Mouse (Mus musculus): Measurements from ENCODE around the gene Egfr.

Egfr gene

GRCm38 (mm10) chr11:16877676-16878378, 125.8 kb downstream of the Egfr start:
- no peaks in the 10 kb centered on the region for H3K36me3 ChIP-seq (ENCODE audit: control insufficient read depth, insufficient read depth, low read length, poor library complexity, severe bottlenecking)
- no peak for DNase-seq (ENCODE audit: low read depth, low spot score)
- no peaks in the 10 kb centered on the region for H3K27me3 ChIP-seq (ENCODE audit: control insufficient read depth, insufficient read depth, low read length, poor library complexity, severe bottlenecking)

GRCm38 (mm10) chr11:16881932-16882331, 129.9 kb downstream of the Egfr start:
- DNase-seq (ENCODE audit: low read depth, low spot score) = no peak
- Histone ChIP-seq H3K36me3 (ENCODE audit: control insufficient read depth, insufficient read depth, low read length, poor library complexity, severe bottlenecking) (no peaks in the 10 kb centered on the region), H3K27me3 (ENCODE audit: control insufficient read depth, insufficient read depth, low read length, poor library complexity, severe bottlenecking) (no peaks in the 10 kb centered on the region)

- no peak for DNase-seq (ENCODE audit: low read depth, low spot score)
- H3K36me3 ChIP-seq (ENCODE audit: control insufficient read depth, insufficient read depth, low read length, poor library complexity, severe bottlenecking) = no peaks in the 10 kb centered on the region
- H3K27me3 ChIP-seq (ENCODE audit: control insufficient read depth, insufficient read depth, low read length, poor library complexity, severe bottlenecking) = no peaks in the 10 kb centered on the region
Measured at GRCm38 (mm10) chr11:16886152-16886551, 134.1 kb downstream of the Egfr start.

- DNase-seq (ENCODE audit: low read depth, low spot score) = no peak
- H3K36me3 ChIP-seq (ENCODE audit: control insufficient read depth, insufficient read depth, low read length, poor library complexity, severe bottlenecking) = no peaks in the 10 kb centered on the region
- H3K27me3 ChIP-seq (ENCODE audit: control insufficient read depth, insufficient read depth, low read length, poor library complexity, severe bottlenecking) = no peaks in the 10 kb centered on the region
Measured at GRCm38 (mm10) chr11:16888086-16888485, 136.1 kb downstream of the Egfr start.

GRCm38 (mm10) chr11:16895441-16896356, 143.7 kb downstream of the Egfr start:
- no peak for DNase-seq (ENCODE audit: low read depth, low spot score)
- H3K27me3 ChIP-seq (ENCODE audit: control insufficient read depth, insufficient read depth, low read length, poor library complexity, severe bottlenecking) = no peaks in the 10 kb centered on the region
- no peaks in the 10 kb centered on the region for H3K36me3 ChIP-seq (ENCODE audit: control insufficient read depth, insufficient read depth, low read length, poor library complexity, severe bottlenecking)

- Histone ChIP-seq H3K36me3 (ENCODE audit: control insufficient read depth, insufficient read depth, low read length, poor library complexity, severe bottlenecking) (no peaks in the 10 kb centered on the region), H3K27me3 (ENCODE audit: control insufficient read depth, insufficient read depth, low read length, poor library complexity, severe bottlenecking) (no peaks in the 10 kb centered on the region)
- no peak for DNase-seq (ENCODE audit: low read depth, low spot score)
Measured at GRCm38 (mm10) chr11:16897681-16898080, 145.7 kb downstream of the Egfr start.

- no peaks in the 10 kb centered on the region for H3K36me3 ChIP-seq (ENCODE audit: control insufficient read depth, insufficient read depth, low read length, poor library complexity, severe bottlenecking)
- no peaks in the 10 kb centered on the region; the same call in 1 of the 2 replicates for H3K27me3 ChIP-seq (ENCODE audit: control insufficient read depth, insufficient read depth, low read length, poor library complexity, severe bottlenecking)
- no peak for DNase-seq (ENCODE audit: low read depth, low spot score)
Measured at GRCm38 (mm10) chr11:16900182-16900581, 148.2 kb downstream of the Egfr start.

- Histone ChIP-seq H3K36me3 (ENCODE audit: control insufficient read depth, insufficient read depth, low read length, poor library complexity, severe bottlenecking) (no peaks in the 10 kb centered on the region), H3K27me3 (ENCODE audit: control insufficient read depth, insufficient read depth, low read length, poor library complexity, severe bottlenecking) (no peaks in the 10 kb centered on the region; the same call in 1 of the 2 replicates)
- no peak for DNase-seq (ENCODE audit: low read depth, low spot score)
Measured at GRCm38 (mm10) chr11:16900653-16901416, 148.8 kb downstream of the Egfr start.

- no peaks in the 10 kb centered on the region; the same call in 1 of the 2 replicates for H3K27me3 ChIP-seq (ENCODE audit: control insufficient read depth, insufficient read depth, low read length, poor library complexity, severe bottlenecking)
- H3K36me3 ChIP-seq (ENCODE audit: control insufficient read depth, insufficient read depth, low read length, poor library complexity, severe bottlenecking) = no peaks in the 10 kb centered on the region
- no peak for DNase-seq (ENCODE audit: low read depth, low spot score)
Measured at GRCm38 (mm10) chr11:16904302-16905011, 152.5 kb downstream of the Egfr start.

- Histone ChIP-seq H3K36me3 (ENCODE audit: control insufficient read depth, insufficient read depth, low read length, poor library complexity, severe bottlenecking) (no peaks in the 10 kb centered on the region), H3K27me3 (ENCODE audit: control insufficient read depth, insufficient read depth, low read length, poor library complexity, severe bottlenecking) (no peaks in the 10 kb centered on the region; the same call in 1 of the 2 replicates)
- DNase-seq (ENCODE audit: low read depth, low spot score) = no peak
Measured at GRCm38 (mm10) chr11:16905012-16905332, 153.0 kb downstream of the Egfr start.

- no peaks in the 10 kb centered on the region for H3K36me3 ChIP-seq (ENCODE audit: control insufficient read depth, insufficient read depth, low read length, poor library complexity, severe bottlenecking)
- DNase-seq (ENCODE audit: low read depth, low spot score) = no peak
- no peaks in the 10 kb centered on the region; the same call in 1 of the 2 replicates for H3K27me3 ChIP-seq (ENCODE audit: control insufficient read depth, insufficient read depth, low read length, poor library complexity, severe bottlenecking)
Measured at GRCm38 (mm10) chr11:16906530-16906929, 154.5 kb downstream of the Egfr start.

- no peaks in the 10 kb centered on the region; the same call in 1 of the 2 replicates for H3K27me3 ChIP-seq (ENCODE audit: control insufficient read depth, insufficient read depth, low read length, poor library complexity, severe bottlenecking)
- no peak for DNase-seq (ENCODE audit: low read depth, low spot score)
- no peaks in the 10 kb centered on the region for H3K36me3 ChIP-seq (ENCODE audit: control insufficient read depth, insufficient read depth, low read length, poor library complexity, severe bottlenecking)
Measured at GRCm38 (mm10) chr11:16907517-16908129, 155.6 kb downstream of the Egfr start.

- H3K36me3 ChIP-seq (ENCODE audit: control insufficient read depth, insufficient read depth, low read length, poor library complexity, severe bottlenecking) = no peaks in the 10 kb centered on the region
- no peak for DNase-seq (ENCODE audit: low read depth, low spot score)
Measured at GRCm38 (mm10) chr11:16914756-16915155, 162.8 kb downstream of the Egfr start.

GRCm38 (mm10) chr11:16915850-16916249, 163.8 kb downstream of the Egfr start:
- Histone ChIP-seq H3K36me3 (ENCODE audit: control insufficient read depth, insufficient read depth, low read length, poor library complexity, severe bottlenecking) (no peaks in the 10 kb centered on the region), H3K27me3 (ENCODE audit: control insufficient read depth, insufficient read depth, low read length, poor library complexity, severe bottlenecking) (no peaks in the 10 kb centered on the region)
- no peak for DNase-seq (ENCODE audit: low read depth, low spot score)

More at GRCm38 (mm10) chr11:16914756-16915155, 162.8 kb downstream of the Egfr start:
- H3K27me3 ChIP-seq (ENCODE audit: control insufficient read depth, insufficient read depth, low read length, poor library complexity, severe bottlenecking) = no peaks in the 10 kb centered on the region

All from splenic B cell, adult 2 months (primary cell).